Mouse (Mus musculus): ENCODE data around the gene C2cd4c.

Gene C2cd4c

DNA sequence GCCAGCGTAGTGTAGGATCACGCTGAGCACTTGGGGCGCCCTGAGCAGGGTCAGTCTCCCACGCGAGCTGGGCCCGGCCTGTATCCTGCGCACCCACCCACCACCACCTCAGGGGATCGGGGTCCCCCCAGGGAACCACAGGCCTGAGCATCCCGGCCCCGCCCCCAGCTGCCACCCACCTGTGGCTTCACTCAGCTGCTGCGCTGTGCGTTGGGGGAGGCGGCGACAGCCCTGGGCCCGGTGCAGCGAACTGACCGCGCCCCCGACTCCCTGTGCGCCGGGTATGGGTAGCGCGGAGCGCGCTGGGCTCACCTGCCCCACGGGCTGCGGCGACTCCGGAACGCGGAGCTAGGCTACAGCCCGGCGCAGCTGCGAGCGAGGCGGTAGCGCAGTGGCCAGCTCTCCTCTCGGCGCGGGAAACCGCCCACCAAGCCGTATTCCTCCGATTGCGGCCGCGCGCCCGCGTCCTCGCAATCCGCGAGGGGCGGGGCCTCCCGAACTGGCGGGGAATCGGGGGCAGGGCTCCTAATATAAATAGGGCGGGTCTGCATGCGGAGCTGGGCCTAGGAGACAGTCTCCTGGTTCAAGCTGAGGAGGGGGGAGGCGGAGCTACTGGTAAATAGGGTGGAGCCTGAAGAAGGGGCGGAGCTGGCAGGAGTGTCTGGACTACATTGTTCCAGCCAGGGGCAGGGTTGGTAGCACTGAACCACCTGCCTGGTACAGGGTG, at the start of gene C2cd4c:
Gene C2cd4c (minus strand): TSS at position 448 of the 727 bp plus-strand sequence.
- CTCF ChIA-PET, result interaction anchor here (0.5 kb wide), 1 partner anchor 538 kb away, joined by 3 read pairs; no protein-coding TSS in a partner anchor

- CTCF ChIA-PET, result no interaction called here
Measured at GRCm38 (mm10) chr10:79661861-79662260, 48.0 kb upstream of the C2cd4c start.

DNA sequence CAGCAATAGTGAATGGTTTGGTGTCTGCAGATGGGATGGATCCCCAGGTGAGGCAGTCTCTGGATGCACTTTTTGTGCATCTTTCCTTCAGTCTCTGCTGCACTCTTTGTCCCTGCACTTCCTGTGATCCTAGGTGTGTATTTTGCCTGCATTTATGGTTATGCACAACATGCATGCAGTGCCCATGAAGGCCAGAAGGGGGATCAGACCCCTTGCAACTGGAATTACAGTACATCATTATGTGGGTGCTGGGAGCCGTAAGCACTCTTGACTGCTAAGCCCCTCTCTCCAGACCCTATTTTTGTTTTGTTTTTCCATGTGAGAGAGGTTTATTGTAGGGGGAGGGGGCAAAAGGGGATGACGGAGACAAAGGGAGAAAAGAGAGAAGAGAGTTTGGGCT, 46.5 kb upstream of the C2cd4c start:
- CTCF ChIA-PET, result interaction anchor here (0.6 kb wide), 1 partner anchor 1445 kb away, joined by 9 read pairs; no protein-coding TSS in a partner anchor

DNA sequence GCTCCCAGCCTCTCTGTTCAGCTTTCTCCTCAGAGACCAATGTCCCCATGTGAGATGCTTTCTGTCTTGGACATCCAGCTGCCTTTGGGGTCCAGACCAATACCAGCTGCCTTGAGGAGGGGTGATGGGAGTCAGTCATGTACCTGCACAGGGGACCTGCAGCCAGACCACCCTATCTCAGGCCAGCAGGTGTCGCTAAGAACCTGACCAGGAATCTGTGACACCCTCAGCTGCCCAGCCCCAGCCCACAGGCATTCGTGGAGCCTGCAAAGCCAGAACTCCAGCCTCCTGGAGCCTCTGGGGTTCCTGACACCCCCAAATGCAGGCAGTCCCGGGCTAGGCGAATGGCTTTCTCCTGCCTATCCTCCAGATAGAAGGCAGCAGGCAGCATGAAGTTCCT, 45.0 kb upstream of the C2cd4c start:
- CTCF ChIA-PET, result no interaction called here

DNA sequence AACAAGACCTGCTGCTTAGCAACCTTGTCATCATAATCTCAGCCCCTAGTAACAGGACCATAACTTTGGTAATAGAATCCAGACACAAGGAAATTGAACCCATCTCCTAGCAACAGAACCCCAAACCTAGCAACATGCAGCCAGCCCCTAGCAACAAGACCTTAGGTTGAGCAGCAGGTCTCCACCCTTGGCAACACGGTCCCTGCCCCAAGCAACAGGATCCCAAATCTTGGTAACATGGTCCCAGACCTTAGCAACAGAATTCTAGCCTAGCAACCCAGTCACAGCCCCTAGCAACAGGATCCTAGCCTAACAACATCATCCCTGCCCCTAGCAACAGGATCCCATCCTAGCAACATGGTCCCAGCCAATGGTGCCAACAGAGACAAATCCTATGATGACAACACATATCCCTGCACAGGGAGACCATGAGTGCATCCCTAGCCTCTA, 41.1 kb upstream of the C2cd4c start:
- CTCF ChIA-PET, result no interaction called here

DNA sequence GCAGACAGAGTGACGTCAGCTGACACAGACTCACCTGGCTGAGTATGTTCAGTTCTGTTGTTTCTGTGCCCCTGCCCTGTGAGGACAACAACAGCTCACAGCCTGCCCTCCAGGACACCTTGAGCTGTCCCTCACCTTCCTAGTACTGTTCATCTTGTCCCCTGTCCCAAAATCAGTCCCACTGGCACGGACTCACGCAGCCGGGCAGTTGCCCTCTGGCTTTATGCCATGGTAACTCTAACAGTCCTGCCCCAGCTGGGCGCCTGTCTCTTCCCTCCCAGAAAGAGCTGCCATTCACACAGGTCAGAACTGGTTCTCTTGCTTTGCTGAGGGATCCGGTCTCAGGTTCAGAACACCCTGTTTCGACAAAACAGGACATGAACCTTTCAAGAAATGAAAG, 39.0 kb upstream of the C2cd4c start:
- CTCF ChIA-PET, result no interaction called here

DNA sequence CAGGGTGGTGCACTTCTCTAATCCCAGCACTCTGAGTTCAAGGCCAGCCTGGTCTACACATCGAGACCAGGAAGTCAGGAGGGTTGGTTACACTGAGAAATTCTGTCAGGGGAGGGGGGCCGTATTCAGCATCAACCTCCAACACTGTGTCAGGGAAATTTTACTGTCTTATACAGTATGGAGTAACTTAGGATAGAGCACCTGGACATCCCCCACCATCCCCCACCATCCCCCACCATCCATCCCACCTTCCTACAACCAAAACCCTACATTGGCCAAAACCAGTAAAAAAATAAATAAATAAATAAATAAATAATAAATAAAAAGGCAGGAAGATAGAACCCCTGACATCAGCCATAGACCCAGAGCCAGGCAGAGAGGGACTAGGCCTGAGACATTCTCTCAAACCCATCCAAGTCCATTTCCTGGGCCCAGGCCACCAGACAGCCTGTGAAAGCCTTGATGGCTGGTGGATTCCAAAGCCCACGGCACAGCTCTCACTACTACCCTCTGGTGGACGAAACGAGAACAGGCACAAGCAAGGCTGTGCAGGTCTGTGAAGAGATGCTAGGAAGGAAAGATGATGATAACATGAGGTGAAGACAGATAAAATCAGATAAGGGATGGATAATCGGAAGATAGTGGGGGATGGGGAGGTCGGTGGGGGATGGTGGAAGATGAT, 35.4 kb upstream of the C2cd4c start:
- CTCF ChIA-PET, result no interaction called here

DNA sequence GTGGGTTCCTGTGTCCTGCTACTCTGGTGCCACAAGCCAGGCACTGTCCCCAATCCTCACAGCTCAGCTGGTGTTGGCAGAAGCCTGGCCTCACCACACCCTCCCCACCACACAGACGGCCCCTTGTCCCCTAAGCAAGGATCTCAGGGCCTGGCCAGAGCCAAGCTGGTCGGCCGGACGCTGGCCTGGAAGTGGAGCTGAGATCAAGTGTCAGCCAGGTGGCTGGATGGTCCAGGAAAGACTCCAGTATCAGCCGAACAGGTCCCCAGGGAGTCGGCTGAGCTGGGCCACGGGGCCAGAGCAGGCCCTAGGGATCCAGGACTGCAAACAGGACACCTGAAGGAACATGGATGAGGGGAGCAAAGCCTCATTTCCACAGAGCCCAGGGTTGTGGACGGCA, 31.9 kb upstream of the C2cd4c start, which contains the start of gene Odf3l2:
Gene Odf3l2 (minus strand): TSS at position 28 of the 400 bp plus-strand sequence.
- CTCF ChIA-PET, result no interaction called here

DNA sequence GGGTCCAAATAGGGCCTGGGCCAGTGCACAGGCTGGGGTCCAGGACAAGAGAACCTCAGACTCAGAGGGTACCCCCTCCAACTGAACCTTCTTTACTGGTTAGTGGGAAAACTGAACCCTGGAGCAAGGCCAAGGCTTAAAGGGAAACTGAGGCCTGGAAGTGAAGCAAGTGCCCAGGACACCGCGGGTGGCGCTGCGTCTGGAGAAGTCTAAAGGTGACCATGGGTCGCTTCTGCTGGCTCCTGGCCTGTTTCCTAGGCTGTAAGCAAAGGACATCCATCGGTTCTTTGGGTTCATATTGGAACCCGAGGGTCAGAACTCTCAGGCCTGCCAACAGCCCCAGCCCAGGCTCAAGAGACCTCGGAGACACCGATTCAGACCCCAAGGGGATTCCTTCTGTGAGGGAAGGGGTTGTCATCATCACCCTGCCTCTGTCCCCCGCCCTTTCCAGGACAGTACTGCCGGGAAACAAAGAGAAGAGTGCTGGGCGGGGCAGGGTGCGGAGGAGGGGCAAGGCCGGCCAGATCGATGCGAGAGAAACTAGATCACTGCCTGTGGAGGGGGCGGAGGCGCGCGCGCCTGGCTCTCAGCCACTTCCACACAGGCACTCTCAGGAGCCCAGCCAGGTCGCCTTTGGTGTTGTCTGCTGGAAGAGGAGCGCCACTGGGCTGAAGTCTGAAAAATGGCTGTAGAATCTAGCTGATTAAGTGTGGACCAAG, 24.8 kb upstream of the C2cd4c start:
- CTCF ChIA-PET, result no interaction called here

DNA sequence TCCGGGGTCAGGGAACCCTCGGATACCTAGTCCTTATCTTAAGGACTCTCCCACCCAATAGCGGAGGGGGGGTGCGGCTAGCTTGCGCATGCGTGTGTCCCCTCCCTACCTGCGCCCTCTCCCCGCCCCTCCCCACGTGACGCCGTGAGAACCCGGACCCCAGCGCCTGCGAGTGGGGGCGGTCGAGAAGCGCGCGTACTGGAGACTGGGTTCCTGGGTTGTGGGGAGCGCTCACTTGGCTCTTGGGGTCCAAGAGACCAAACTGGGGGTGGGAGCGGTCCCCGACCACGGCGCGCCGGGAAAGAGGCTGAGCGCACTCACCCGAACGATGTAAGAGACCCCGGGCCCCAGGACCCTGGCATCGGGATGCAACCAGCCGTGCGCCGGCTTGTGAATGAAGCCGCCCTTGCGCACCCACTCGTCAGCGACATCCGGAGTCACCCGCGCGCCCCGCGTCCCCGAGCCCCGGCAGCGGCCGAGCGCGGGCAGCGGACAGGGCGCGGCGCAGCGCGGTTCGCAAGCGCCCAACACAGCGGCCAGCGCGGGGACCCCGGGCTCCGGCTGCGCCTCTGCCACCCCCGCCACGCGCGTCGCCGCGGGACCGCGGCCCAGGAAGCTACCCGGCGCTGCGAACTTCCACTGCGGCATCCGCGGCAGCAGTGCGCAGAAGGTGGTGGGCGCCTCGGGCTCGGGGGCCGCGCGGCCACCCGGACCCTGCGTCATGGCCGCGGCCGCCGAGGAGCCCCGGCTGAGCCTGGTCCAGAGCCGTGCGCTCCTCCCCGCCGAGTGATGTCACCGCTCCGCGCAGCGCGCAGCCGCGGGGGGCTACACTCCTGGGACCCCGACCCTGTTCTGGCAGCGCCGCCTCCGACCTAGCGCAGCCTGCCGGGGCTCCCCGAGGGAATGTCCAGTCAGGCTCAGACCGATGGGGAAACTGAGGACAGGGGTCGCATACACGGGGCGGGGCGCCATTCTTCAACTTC, 23.6 kb upstream of the C2cd4c start, which contains the start of gene Shc2:
Gene Shc2 (minus strand): TSS at position 791 of the 983 bp plus-strand sequence.
- CTCF ChIA-PET, result no interaction called here

DNA sequence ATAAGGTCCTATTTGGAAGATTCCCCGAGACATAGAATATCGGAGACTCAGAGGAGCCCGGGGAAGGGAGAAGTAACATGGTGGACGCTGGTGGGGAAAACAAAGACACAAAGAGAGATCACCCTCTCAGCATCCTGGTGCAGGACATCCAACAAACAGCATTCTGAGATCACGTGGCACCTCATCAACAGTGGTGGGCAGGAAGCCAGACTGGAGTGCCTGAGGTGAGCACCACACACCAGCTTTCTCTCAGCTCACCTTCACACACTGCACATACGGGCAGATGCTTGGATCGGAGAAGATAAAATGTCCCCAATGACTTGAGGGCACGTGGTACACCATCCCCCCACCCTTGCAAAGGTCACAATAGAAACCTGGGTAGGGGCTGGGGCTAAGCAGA, 22.5 kb upstream of the C2cd4c start:
- CTCF ChIA-PET, result no interaction called here

GRCm38 (mm10) chr10:79633006-79633777, 19.4 kb upstream of the C2cd4c start:
- CTCF ChIA-PET, result no interaction called here

- CTCF ChIA-PET, result no interaction called here
Measured at GRCm38 (mm10) chr10:79631432-79631831, 17.6 kb upstream of the C2cd4c start.

- CTCF ChIA-PET, result no interaction called here
Measured at GRCm38 (mm10) chr10:79628377-79628776, 14.6 kb upstream of the C2cd4c start.

- CTCF ChIA-PET, result no interaction called here
Measured at GRCm38 (mm10) chr10:79626156-79626555, 12.3 kb upstream of the C2cd4c start.

- CTCF ChIA-PET, result no interaction called here
Measured at GRCm38 (mm10) chr10:79625398-79625797, 11.6 kb upstream of the C2cd4c start.

DNA sequence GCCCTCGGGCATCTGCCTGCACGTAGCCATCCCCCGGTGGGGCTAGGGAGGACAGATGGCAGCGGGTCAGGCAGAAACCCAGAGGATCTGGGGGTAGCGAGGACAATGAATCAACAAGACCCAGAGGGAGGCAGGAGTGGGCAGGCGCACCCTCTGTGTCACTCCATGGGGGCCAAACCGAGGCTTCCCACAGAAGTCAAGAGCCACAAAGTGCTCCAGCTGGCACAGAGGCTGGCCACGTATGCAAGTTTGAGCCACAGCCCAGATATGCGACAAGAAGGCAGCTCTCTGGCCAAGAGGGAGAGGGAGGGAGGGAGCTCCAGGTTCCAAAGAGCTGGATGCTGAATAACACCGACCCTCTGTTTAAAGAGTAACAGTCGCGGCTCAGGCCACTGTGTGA, 10.1 kb upstream of the C2cd4c start:
- CTCF ChIA-PET, result no interaction called here

- CTCF ChIA-PET, result no interaction called here
Measured at GRCm38 (mm10) chr10:79616376-79616775, 2.6 kb upstream of the C2cd4c start.

DNA sequence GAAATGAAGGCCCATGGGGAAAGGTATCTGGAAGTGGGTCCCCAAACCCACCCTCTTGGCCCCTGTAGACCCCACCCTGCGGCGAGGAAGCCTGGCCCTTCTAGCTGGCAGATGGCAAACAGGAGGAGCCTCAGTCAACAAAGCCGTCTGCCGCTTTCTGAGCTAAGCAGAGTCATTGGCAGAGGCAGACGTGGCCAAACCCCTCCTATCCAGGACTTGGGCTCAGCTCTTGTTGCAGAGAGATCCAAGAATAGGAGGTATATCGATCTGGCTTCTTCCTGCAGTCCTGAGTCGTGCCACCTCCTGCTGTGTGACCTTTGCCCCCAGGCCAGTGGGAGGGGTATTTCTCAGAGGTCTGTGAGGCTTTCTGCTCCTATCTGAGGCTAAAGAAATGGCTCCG, 2.0 kb upstream of the C2cd4c start:
- CTCF ChIA-PET, result no interaction called here

DNA sequence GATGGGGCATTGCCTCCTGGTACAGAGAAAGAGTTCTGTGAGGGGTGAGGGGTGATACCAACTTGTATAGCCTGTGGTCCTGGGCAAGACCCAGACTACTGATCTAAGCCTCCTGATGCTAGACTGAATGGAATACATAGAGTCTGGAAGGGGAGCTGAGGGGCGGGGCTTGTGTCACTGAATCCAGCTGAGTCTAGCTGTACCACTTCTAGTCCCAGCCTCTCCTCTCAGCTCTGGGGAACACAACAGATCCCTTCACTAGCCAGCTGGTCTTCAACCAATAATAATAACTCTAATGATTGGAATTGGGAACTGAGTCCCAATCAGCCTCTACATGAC, 449 bp upstream of the C2cd4c start:
- CTCF ChIA-PET, result interaction anchor here (0.5 kb wide), 1 partner anchor 537 kb away, joined by 3 read pairs; no protein-coding TSS in a partner anchor
